Mouse (Mus musculus) telencephalon, adult 2 months (tissue): Measurements from ENCODE around the gene Sdk1.
A peak's percentile ranks its signal among the peaks of the same experiment; 100 is the strongest.

Experiments
- DNase-seq: peaks from one replicate; pipeline ENCODE4 v3.0.0-alpha.2; 2011; ENCODE audit warnings: low read depth, low spot score

Gene Sdk1

DNA sequence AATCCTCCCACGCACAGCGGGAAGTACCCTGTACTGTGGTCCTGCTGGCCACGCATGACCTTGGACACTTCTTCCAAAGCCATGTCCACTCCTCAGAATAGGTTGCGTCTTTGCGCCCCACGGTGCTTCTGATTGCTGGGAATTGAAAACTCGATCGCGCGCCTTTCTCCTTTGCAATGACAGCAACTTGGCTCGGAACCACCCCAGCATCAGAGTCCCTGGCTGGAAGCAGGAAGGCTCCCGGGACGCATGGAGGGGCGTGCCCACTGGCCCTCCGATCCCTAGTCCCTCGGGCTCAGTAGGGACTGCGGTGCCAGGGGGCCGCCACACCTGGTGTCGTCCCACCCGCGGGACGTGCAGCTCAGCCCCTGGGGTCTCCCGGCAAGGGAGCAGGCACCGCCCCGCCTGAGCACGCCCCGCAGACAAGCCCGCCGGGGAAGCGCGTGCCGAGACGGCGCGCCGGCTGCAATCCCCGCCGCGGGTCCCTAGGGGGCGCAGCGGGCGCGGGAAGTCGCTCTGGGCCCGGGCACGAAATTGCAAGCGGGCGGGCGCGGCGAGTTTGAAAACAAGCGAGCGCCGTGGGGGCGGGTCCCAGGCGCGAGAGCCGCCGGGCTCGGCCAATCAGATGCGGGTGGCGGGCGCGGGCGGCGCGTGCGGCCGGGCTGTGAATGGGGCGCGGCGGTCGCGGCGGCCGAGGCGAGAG lies at the start of gene Sdk1:
TSS of gene Sdk1 (plus strand) at position 650 of the 703 bp plus-strand sequence.
- DNase-seq: peak; percentile 65

GRCm38 (mm10) chr5:141197278-141197677 lies 44.0 kb upstream of the Sdk1 start:
- no peak for DNase-seq

DNA sequence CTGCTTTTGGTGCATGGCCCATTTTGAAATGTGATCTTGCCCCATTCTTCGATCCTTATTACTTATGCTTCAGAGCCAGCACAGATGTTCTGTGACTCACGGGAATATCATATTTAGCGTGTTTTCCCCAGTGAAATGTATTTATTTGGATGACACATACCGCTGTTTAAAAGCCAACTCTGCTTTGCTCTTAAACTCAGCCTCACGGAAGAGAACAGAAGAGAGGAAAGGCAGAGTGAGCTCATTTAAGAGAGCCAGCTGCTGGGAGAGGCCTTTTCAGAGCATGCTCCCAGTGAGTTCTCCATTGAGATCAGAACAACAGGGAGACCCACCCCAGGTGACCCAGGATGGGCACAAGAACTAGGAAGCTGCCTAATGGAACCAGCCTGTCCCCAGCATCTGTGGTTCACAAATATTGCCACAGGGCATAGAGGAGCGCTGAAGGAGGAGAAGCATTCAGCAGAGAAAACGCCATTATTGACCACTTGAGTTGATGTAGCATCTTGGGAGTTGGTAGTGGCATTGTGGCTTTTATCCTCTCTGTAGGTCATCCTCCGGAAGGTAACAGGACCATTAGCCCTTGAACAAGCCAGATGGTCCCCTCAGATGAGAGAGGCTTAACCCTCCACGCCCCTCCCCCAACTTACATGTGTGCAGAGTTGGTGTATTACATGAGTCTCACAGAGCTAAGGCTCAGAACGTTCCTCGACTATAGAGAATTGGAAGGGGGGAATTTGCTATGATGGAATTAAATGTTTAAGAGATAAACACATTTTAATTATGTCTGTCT lies 38.8 kb upstream of the Sdk1 start:
- no peak for DNase-seq

GRCm38 (mm10) chr5:141207061-141207460 lies 34.2 kb upstream of the Sdk1 start:
- peak; percentile 54 for DNase-seq

GRCm38 (mm10) chr5:141225243-141225642 lies 16.0 kb upstream of the Sdk1 start:
- DNase-seq: no peak

DNA sequence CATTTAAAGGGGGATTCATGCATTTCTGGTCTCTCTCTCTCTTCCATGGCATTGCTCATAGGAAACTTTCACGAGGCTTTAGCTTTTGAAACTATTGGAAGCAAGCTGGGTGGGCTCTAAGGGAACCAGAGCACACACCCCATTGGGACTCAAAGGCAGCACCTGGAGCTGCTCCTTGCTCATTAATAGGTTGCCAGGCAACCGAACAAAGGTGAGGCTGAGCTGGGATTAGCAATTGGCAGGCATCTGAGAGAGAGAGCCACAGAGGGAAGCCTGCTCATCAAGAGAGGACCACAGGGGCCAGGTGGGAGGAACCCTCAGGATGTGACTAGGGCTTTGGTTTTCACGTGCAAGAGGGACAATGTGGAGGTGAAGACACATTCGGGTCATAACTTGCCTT lies 7.0 kb upstream of the Sdk1 start:
- DNase-seq: no peak

DNA sequence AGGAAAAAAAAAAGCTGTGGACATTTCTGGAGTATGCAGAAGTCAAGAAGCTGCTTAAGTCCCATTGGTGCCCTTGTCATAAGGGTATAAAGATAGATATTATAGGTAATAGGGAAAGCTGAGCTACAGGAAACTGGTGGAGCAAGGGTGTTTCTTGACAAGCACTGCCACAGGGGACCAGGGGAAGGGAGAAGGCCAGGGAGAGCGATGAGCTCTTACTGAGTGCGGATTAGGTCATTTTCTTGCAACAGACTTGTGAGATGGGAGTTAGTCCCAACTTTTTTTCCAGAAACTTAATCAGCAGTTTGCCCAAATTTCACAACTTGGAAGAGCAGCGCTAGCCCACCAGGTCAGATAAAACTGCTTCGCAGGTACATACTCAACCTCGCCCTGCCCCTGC lies 1.9 kb upstream of the Sdk1 start:
- DNase-seq: no peak

DNA sequence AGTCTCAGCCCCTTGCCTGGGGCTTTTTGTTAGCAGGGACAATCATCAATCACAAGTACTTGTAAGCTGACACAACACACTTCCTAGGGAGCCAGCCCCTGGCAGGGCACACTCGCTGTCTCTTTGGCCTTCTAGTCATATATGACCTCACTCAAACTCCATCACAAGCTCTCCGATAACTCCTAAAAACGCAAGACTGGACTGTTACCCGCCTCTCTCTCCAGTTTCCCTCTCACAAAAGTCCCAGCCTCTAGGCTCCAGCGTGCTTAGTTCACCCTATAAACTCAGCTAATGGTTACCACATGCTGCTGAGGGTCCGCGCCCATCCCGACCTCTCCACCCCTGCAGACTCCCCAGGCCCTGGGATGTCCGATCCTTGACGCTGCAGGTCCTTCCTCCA lies 849 bp upstream of the Sdk1 start:
- DNase-seq: no peak

DNA sequence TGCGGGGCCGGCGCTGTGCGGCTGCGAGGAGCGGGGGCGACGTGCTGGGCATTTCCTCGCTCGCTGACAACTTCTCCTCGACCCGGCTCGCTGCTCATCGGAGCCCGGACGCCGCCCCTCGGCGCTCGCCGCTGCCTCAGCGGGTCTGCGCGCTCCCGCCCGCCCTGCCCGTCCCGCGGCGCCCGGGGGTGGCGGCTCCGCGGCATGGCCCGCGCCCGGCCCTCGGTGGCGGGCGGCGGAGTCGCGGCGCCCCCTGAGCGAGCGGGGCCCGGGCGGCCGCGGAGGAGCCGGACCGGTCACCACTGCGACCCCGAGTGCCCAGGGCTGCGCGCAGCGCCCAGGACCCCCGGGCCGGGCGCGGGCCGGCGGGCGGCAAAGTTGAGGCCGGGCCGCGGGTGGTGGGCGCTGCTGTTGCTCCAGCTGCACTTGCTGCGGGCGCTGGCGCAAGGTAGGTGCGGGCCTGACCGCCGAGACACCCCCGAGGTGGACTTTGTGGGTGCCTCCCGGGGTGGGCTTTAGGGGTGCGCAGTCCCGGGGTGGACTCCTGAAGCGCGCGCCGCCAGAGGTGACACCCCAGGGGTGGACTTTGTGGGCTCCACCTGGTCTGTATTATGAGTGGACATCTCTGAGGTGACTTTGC lies 475 bp downstream of the Sdk1 start:
- no peak for DNase-seq

DNA sequence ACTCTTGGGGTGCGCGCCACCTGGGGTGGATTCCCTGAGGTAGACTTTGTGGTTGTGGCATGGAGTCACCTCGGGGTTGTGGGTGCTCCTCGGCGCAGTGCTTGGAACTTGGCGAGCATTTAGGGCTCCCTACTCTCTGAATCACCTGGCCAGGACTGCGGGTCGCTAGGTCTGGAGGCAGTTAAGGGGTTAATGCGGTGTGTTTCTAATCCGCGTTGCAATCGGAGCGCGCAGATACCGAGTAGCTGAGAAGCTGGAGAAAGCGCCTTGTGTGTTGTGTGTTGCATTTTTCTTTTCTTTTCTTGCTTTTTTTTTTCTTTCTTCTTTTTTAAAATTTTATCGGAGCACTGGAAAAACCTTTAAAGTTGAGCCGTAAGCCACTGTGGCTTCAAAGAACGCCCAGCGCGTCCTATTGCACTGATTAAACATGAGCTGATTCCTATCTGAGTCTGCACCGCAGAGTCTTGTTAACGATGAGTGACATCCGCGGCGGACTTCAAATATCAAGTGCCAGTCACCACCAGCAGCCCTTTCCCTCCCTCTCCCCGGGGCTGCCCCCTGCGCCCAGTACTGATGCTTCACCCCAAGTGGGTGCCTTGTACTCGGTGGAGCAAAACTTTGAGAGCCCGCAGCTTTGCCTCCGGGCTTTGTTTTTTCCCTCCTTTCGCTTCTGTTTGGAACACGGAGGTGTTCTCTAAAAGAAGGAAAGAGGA lies 2.1 kb downstream of the Sdk1 start:
- DNase-seq: no peak

DNA sequence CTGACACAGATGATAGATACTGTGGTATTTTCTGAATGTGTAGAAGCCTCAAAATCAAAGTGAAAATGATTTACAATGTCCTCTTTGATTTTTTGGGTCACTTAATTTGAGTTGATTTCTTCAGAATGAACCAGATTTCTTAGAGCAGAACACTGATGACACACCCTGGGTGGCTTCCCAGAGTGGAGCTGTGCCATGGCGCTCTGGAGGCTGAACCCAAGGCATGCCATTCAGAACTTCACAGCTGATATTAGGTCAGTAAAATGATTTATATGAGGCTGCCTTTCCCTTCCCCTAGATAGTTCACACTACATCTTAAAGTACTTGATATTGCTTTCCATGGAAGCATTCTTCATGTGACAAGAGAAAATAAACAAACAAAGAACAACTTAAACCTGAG lies 23.0 kb downstream of the Sdk1 start:
- no peak for DNase-seq

DNA sequence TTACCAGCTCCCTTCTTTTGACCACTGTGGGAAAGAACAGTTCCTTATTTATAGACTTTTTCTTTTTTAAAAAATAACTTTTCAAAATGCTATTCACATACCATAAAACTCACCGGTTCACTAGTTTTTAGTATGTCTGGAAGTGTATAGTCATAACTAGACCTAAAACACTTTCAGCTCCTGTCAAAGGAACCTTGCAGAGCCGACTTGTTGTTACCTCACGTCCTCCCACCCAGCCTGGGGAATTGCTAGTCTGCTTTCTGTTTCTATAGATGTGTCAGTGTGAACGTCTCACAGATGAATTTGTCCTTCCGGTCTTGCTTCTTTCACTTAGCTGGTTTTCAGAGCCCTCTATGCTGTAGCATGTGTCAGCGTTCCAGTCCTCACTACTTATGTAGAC lies 35.8 kb downstream of the Sdk1 start:
- no peak for DNase-seq

GRCm38 (mm10) chr5:141281751-141282150 lies 40.5 kb downstream of the Sdk1 start:
- peak; percentile 53 for DNase-seq

DNA sequence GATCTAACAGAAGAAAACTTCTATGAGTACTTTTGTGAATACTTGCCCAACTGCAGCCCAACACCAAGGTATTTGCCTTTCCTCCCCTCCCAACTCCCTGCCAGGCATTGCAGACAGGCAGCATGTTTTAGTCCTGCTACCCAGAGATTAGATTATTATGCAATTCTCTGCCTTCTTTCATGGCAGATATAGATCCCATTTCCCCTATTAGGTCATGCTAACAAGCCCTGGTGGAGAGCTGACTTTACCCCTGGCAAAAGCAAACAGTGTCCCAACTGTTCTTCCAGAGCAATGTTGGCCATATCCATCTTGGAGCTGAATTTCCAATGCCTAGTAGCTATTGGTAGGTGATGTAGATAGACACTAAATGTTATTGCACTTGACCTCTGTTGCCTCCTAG lies 48.3 kb downstream of the Sdk1 start:
- no peak for DNase-seq

DNA sequence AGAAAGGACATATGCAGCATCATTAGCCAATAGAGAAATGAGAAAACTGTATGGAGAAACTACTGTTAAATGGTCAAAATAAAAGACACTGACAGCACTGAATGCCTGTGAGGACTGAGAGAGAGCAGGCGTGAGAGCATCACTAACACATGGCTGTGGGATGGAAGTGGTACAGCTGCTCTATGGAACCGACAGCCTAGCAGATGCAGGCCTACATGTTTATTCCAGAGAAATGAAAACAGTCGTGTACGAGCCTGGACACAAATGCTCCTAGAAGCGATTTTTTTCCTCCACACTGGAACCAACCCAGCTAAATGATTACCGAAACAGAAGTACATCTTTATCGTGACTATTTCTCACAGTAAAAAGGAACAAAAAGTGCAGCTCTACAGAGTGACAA lies 54.0 kb downstream of the Sdk1 start:
- DNase-seq: no peak

DNA sequence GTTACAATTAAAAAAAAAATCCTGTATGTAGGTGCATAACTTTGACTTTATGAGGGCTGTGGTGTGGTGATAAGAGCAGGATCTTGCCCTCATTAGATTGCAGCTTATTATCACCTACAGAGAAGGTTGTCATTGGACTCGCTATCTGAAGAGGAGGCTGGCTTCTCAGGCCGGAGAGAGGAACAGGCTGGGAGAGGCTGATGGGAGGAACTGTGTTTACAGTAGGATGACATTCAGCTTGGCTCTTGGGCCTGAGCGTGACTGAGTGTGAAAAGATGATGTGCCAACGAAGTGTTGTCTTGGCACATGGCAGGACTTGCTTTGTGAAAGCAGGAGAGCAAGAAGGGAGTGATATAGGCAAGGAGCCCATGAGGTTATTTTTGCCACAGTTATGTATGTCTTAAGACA lies 61.0 kb downstream of the Sdk1 start:
- no peak for DNase-seq

DNA sequence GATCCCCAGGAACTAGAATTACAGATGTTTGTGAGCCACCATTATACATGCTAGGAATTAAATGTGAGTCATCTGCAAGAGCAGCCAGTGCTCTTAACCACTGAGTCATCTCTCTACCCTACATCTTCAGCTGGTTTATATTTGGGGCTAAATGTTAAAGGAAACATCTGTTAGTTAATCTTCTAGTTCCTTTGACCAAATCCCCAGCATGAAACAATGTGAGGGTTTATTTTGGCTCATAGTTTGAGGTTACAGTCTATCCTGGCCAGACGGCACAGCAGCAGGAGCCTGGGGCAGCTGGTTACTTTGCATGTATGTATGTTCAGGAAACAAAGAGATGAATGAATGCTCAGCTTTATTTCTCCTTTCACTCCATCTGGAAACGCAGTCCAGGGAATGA lies 62.5 kb downstream of the Sdk1 start:
- DNase-seq: no peak

- no peak for DNase-seq
These were observed 63.4 kb downstream of the Sdk1 start for GRCm38 (mm10) chr5:141304706-141305105.

- DNase-seq: no peak
These were observed 69.4 kb downstream of the Sdk1 start for GRCm38 (mm10) chr5:141310641-141311040.

- no peak for DNase-seq
These were observed 70.5 kb downstream of the Sdk1 start for GRCm38 (mm10) chr5:141311801-141312200.

GRCm38 (mm10) chr5:141312305-141312704 lies 71.0 kb downstream of the Sdk1 start:
- no peak for DNase-seq

GRCm38 (mm10) chr5:141317095-141317494 lies 75.8 kb downstream of the Sdk1 start:
- DNase-seq: no peak
